Mouse (Mus musculus) 3T3-L1 (cell line): Measurements from ENCODE around the gene Tpk1.
"Not testable (repeated sequence)": the region's sequence is repeated elsewhere in the genome, so short reads cannot be mapped to it uniquely, and the experiment has no call there.

Experiments
- DNase-seq: peaks from one replicate; pipeline ENCODE4 v3.0.0-alpha.2; 2015; ENCODE audit warnings: low read depth, low spot score

Gene Tpk1

DNA sequence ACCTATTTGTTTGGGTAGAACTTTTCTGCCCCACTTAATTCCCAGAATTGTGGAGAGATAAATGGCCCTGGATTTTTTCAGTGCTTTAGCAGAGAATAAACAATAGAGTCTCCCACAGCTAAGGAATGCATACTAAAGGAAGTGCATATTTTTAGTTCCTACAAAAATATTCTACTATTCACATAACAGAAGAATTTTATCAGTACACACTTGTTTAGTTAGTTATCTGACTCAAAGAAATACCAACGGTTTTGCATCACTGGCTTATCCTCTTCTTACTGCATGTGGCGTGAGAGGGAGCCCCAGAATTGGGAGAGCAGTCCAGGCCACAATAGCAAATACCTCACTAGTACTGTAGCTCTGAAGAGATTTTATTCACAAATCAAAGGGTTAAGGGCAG, 141.1 kb downstream of the Tpk1 start:
- peak; percentile 49 for DNase-seq

- no peak for DNase-seq
Measured at GRCm38 (mm10) chr6:43522046-43522445, 144.0 kb downstream of the Tpk1 start.

GRCm38 (mm10) chr6:43520218-43520617, 145.9 kb downstream of the Tpk1 start:
- no peak for DNase-seq

DNA sequence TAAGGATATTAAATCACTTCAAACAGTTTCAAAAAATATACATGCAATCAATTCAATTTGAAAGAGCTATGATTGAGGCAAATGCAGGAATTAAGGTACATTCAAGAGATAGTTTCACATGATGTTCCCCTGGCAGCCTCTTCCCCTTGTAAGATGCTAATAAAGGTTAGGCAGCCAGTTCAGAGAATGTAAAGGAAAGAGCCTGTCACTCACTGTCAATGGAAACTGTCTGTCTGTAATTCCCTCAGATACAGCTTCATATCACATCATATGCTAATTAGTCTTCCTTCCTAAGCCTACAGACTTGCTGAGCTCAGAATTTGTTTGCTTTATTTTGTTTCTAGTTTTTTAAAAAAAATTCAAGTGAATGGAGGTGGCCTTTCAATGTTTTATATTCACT, 147.7 kb downstream of the Tpk1 start:
- DNase-seq, result no peak

- no peak for DNase-seq
Measured at GRCm38 (mm10) chr6:43517316-43517655, 148.8 kb downstream of the Tpk1 start.

- no peak for DNase-seq
Measured at GRCm38 (mm10) chr6:43516593-43517315, 149.3 kb downstream of the Tpk1 start.

GRCm38 (mm10) chr6:43506686-43507385, 159.2 kb downstream of the Tpk1 start:
- not testable (repeated sequence) for DNase-seq

GRCm38 (mm10) chr6:43504609-43505230, 161.4 kb downstream of the Tpk1 start:
- no peak for DNase-seq

DNA sequence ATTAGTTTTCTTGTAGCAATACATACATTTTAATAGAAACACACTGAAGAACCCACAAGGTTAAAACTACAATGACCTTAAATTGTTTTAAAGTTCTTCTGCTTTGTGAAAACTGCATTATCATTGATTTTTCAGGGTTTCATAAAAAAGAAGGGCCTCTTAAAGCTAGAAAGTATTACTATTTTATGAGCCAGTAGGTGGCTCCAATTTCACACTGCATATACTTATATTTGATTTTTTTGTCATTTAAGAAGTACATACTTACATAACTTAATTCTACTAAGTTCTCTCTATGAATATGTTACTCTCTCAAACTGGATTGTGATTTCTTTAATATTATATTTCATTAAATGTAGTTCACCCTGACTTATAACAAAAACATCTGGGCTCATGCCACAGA, 173.7 kb downstream of the Tpk1 start:
- peak; percentile 32 for DNase-seq

DNA sequence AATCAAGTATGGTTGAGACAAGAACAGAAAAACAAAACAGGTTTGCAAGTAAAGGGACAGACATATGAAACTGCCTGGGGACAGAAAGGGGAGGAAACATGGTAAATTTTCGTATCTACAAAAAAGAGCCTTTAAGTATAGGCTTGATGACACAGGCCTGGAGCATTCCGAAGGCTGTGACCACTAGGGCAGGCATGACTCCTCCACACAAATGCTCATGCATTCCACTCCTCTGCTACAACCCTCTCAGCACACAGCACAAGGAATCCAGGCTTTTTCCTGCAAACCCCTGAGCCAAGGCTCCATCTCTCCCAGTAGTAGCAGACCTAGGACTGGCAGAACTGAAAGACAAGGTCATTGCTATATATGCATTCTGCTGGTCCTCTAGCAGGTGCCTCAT, 179.4 kb downstream of the Tpk1 start:
- peak; percentile 66 for DNase-seq

DNA sequence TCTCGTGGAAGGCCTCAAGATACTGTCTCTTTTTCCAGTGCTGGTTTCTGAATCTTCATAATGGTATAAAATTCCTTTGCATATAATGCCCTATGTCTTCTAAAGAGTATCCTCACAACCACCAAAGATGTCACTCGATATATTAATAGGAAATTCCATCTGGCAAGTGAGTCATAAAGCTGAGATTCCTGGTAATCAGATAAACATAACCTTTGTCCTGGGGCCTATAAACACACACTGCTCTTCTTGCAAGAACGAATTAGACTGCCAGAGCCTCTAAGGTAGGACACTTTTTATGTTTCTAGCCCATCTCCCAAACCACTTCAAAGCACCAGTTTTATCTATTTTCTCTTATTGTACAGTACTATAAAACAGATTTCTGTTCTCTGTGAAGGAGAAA, 185.4 kb downstream of the Tpk1 start:
- peak; percentile 69 for DNase-seq

- DNase-seq, result no peak
Measured at GRCm38 (mm10) chr6:43478810-43479209, 187.3 kb downstream of the Tpk1 start.

DNA sequence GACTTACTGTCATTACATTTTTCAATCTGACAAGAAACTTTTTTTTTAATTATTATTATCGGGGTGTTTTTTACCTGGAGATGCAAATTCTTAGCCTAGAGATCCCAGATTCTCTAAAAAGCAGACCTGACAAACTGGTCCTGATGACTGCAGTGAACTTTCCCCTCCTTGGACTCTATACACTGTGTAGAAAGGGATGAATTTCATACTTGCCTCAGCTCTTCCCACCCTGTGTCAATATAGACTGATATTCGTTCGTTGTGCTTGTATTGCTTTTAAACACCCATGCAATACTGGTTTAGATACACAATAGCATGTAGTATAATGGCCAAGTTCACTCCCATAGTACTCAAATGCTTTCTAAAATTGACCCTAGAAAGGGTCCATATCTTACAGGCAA, 189.7 kb downstream of the Tpk1 start:
- no peak for DNase-seq

GRCm38 (mm10) chr6:43475921-43476320, 190.2 kb downstream of the Tpk1 start:
- no peak for DNase-seq

GRCm38 (mm10) chr6:43471556-43471955, 194.5 kb downstream of the Tpk1 start:
- no peak for DNase-seq

DNA sequence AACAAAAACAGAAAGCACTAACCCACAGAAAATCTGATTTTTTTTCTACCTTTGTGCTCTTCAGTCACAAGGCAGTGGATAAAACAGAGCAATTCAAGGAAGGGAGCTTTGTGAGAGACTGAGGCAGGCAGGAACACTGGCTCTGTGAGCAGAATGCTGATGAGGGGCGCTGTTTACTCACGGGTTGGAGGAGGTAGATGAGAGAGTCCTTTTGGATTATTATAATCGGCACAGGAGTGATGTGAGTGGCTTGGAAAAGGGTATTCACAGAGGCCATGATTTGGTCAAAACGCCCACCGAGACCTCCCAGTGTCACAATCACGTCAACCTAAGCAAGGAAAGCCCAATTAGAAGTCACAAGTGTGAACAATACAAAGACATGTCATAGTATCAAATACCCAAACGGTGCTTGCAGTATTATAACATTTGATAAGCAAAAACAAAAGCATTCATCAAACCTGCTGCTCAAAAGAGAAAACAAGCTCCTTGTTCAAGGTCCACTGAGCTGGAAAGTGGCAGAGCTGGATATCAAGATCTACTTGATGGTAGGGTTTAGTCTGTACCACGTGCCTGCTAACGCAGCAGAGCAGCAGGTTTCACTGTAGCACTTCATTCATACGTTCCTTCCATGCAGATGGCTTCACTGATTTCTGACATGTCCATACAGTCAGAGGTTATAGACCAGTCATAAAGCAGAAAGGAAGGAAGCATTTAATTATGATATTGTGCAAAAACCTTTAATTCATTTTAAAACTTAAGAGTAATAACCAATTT, 197.1 kb downstream of the Tpk1 start:
- no peak for DNase-seq

DNA sequence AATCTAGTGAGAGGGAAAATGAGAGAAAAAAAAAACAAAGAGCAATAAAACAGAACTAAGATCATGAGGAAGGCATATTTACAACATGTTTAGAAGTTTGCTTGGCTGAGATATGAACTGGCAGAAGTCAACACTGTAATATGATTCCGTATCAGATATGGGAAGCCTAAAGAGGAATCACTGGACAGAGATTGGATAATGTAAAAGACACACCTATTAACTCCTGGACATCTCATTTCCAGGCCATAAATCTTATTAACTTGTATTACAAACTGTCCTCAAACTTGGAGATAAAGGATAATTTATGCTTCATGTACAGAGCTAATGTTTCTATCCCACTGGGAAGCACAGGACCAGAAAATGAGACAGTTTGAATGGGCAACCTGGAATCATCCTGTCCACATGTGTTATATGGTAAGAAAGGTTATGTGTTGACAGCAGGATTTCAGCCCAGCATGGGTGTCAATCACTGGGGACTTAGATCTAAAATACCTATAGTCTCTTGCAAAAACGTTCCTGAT, 203.2 kb downstream of the Tpk1 start:
- peak; percentile 26 for DNase-seq

DNA sequence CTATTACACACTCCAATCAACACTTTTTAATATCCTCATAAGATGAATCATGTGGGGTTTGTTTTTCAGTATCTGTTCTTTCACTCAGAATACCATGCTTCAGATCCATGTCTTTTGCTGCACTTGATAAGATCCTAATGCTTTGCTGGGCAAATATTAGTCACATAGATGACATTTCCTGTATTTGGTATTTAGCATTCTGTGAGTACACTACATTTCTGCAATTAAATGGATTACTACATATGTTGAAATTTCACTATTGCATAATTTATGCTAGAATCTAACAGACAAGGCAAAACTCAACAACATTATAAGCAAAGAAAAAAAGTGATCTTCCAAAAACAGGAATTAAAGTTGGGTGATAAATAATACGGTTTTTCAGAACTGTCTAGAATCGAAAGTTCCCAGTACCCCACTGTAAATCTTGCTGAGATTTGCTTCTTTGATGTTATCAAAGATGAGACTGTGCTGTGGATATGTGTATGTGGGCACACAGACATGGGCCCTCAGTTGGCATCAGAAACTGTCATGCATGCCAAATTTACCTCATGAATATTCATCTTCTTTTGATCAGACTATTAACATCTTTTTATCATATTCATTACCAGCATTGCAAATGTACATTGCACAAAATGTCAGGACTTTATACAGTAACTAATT, 203.8 kb downstream of the Tpk1 start:
- no peak for DNase-seq

DNA sequence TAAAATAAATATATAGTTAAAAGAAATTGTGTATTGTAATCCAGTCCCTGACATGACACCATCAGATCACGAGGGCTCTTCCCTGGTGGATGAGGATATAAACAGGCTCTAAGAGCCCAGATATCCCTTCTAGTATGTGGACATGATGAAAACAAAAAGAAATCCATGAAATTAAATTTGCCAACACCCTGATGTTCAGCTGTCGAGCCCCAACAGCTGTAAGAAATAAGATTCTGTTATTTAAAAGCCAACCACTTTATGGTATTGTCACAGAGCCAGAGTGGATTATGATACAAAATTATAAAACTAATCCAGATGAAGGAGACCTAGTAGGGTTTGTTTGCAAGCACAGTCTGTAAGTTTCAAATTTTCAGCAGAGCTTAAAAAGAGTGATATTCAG, 207.0 kb downstream of the Tpk1 start:
- no peak for DNase-seq

DNA sequence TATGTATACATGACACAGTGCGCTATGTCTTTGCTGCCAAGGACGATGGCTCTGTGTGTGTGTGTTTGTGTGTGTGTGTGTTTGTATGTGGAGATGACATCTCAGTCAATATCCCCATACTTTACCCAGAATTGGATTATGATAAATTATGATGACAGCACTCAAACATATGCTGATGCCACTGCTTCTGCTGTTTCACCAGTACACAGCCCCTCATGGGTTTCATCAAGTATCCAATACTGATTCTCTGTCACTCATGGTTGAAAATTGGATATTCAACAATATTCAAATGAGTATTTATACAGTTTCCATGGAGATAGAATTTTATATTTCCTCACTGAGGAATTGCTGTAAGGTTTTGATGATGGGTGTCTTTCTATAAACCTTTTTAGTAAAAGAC, 208.1 kb downstream of the Tpk1 start:
- DNase-seq, result no peak

DNA sequence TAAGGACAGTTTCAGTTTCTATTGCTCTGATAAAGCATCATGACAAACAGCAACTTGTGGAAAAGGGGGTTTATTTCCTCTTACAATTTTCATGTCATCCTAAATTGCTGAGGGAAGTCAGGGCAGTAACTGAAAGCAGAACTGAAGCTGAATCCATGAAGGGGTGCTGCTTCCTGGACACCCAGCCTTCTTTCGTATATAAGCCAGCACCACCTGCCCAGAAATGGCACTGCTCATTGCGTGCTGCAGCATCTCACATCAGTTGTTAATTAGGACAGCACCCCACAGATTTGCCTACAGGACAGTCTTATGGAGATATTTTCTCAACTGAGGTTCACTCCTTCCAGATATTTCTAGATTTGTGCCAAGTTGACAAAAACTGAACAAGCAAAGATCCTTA, 216.6 kb downstream of the Tpk1 start:
- no peak for DNase-seq
